Mouse (Mus musculus) c-Kit-negative CD71-positive TER-119-positive erythroid progenitor cells, embryonic 14.5 days (primary cell): Measurements from ENCODE around the gene Cd79b.
"Not testable (repeated sequence)": the region's sequence is repeated elsewhere in the genome, so short reads cannot be mapped to it uniquely, and the experiment has no call there.

Experiments used
- DNase-seq: peaks from one replicate; pipeline ENCODE4 v3.0.0-alpha.2; 2013; ENCODE audit warnings: low read depth, low spot score

Cd79b gene

DNA sequence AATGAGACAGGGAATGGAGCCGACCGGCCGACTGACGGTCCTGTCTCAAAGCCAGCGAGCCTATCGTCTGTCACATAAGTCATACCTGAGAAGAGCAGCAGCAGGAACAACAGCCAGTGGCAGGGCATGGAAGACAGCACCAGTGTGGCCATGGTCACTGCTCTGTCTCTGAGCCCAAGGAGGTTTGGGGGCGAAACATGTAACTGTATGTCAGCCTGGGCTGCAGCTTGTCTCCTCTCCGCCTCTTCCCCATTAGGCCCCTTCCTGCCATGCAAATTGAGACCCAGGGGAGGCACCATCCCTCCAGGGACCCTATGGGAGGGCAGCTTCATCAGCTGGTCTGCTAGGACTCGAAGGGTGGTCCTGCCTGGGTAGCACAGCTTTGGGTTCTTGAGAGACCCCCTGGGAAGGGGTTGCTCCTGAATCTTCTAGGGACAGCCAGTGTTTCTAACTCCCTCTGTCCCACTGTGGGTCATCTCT, at the start of gene Cd79b:
TSS of gene Cd79b (minus strand) at position 430 of the 480 bp plus-strand sequence.
- DNase-seq, result no peak

GRCm38 (mm10) chr11:106359350-106359749, 44.8 kb upstream of the Cd79b start:
- no peak for DNase-seq

DNA sequence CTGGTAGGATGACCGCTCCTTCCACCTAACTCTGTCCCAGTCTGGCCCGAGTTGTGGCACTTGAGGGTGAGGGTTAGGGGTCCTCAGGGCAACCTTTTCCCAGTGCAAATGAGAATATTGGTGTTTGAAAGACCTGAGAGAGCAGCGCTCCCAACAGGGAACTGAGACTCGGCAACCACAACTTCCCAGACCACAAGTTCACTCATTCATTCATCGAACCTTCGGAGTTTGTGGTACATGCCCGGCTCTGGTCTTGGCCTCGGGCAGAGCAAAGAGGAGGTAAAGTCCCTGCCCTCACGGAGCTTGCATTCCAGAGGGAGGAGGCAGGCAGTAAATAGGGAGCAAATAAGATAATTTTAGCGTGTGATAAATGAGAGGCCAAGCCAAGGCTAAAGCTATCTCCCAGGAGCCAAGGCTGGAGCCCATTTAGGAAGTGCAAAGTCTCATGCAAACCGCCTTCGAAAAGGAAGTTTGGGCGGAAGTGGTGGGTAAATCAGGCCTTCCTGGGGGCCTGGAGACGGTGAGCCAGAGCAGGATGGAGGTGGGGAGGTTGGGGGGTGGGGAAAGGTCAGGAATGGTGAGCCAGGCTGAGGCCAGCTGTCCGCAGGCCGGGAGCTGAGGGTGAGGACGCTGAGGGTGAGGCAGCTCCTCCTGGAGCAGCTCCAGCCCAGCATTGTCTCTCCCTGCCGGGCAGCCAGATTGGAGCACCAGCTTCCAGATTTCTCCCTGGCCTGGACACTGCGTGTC, 41.0 kb upstream of the Cd79b start:
- no peak for DNase-seq

DNA sequence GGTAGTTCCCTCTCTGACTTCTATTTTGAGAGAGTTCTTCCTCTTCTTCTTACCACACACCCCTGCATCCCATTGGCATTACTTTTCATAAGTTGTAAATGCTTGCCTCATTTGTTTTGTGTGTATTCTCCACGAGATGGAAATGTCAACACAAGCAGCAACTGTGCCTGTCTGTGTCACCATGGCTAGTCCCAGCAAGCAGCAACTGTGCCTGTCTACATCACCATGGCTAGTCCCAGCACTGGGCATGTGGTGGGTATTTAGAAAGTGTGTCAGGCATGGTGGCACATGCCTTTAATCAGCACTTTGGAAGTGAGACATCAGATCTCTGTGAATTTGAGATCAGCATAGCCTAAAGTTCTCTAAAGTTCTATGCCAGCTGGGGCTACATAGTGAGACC, 39.6 kb upstream of the Cd79b start:
- no peak for DNase-seq

GRCm38 (mm10) chr11:106353188-106353587, 38.6 kb upstream of the Cd79b start, which contains the start of gene Scn4a:
Gene Scn4a (minus strand): TSS chr11:106353288.
- no peak for DNase-seq

- no peak for DNase-seq
Observed at GRCm38 (mm10) chr11:106351941-106352340, 37.4 kb upstream of the Cd79b start.

- no peak for DNase-seq
Observed at GRCm38 (mm10) chr11:106351253-106351652, 36.7 kb upstream of the Cd79b start.

DNA sequence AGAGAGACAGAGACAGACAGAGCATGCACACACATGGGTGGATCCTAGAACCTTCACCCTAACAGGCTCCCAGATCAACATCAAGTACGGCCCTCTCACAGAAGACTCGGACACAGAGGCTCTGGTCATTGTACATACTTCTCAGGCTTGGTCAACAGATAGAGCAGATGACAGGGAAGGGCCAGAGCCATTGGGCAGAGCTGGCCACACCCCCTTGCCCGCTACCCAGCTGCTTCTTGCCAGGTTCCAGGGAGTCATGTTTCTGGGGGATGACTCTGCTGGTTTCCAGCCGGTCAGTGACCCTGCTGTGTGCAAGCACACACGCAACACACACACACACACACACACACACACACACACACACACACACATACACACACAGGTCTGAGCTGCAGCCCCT, 36.3 kb upstream of the Cd79b start:
- DNase-seq, result no peak

DNA sequence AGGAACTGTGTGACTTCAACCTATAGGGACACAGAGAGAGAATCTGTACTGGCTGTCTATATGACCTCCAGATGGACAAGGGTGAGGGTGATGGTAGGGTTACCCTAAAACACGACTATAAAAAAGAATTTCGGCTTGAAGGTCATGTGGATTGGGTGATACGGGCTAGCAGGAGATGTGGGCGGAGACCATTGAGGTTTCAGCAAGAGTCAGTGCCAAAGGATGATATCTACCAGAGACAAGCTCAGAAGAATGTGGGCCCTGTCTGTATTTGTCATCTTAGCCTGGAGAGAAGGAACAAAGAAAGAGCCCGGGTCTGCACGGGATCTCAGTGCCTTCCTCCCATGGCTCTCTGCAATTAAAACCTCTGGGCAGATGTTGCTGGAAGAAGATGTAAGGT, 35.2 kb upstream of the Cd79b start:
- no peak for DNase-seq

- no peak for DNase-seq
Observed at GRCm38 (mm10) chr11:106344910-106345309, 30.3 kb upstream of the Cd79b start.

DNA sequence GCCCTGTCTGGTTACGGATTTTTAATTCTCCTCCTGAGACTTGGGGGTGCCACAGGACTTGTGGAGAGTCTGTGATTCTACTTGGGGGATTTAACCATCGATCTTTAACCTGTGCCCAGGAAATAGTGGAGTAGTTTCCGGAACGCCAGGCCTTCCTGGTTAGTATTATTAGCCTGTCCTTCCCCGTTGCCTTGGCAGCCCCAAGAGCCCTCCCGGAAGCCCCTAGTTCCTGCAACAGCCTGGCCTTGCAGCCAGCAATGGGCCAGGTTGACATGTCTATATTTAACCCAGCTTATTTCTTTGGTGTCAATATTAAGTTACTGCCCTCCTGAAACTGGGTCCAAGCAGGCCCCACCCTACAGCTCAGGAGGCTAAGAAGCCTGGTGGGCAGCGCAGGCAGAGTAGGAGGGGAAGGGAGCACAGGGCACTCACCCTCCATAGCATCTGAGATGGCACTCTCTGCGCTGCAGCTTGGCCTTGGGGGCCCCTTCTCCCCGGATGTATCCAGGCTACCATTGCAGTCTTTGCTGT, 26.5 kb upstream of the Cd79b start:
- DNase-seq, result no peak

DNA sequence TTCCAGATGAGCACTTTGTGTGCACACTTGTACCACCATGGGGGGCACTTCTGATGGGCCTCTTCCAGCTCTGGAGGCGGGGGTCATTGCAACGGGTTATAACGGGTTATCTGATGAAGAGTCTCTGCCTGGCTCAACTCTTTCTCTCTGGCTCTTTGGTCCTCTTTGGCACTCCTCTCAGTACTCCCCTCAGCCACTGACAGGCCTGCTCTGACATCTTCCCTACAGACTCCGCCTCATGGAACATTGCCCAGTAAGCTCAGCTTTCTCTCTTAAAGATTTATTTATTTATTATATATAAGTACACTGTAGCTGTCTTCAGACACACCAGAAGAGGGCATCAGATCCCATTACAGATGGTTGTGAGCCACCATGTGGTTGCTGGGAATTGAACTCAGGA, 24.8 kb upstream of the Cd79b start:
- not testable (repeated sequence) for DNase-seq

DNA sequence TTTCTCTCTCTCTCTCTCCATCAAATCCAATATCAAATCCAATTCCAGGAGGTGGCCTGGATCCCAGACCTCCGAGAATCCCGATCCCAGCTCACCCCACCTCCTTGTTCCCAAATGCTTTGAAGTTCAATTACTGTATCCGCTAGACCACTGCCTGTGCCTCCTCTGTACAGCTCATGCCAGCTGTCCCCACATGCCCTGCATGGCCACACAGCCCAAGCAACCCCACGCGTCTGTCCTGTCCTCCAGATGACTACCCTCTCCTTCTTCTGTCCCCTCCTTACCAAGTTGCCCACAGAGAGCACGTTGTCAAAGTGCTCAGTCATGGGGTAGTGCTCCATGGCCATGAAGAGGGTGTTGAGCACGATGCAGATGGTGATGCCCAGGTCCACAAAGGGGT, 24.3 kb upstream of the Cd79b start:
- DNase-seq, result no peak

GRCm38 (mm10) chr11:106338029-106338428, 23.5 kb upstream of the Cd79b start:
- DNase-seq, result no peak

- DNase-seq, result no peak
Observed at GRCm38 (mm10) chr11:106334066-106334465, 19.5 kb upstream of the Cd79b start.

GRCm38 (mm10) chr11:106332458-106332857, 17.9 kb upstream of the Cd79b start:
- no peak for DNase-seq

- no peak for DNase-seq
Observed at GRCm38 (mm10) chr11:106329682-106330081, 15.1 kb upstream of the Cd79b start.

GRCm38 (mm10) chr11:106329128-106329527, 14.6 kb upstream of the Cd79b start:
- no peak for DNase-seq

DNA sequence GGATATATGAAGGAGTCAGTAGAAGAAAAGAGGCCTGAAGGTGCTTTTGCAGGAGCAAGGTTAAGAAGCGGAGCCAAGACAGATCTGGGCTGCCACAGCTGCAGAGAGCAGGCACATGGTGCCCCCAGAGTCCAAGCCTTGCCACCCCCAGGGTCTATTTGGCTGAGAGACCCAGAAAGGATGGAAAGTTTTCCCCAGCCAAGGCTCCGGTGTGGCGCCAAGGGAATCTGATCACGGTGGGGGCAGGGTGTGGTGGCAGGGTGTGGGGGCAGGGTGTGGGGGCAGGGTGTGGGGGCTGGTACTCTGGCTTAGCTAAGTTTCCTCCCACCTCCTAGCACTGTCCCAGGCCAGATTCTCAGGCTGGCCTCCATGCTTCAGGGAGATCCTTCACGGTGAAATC, 14.0 kb upstream of the Cd79b start:
- no peak for DNase-seq

DNA sequence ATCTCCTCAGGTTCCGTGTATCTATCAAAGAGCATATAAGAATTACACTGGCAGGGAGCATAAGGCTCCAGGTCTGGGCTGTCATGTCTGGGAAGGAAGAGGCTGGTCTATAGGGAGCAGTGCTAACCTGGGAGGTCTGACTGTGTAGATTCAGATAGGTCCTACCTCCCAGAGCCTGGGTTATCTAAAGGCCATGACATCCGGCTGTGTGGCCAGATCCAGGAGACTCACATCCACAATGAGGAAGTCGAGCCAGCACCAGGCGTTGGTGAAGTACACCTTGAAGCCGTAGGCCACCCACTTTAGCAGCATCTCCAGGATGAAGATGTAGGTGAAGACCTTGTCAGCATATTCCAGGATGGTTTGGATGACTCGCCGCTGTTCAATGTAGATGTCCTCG, 11.9 kb upstream of the Cd79b start:
- DNase-seq, result no peak

- DNase-seq, result no peak
Observed at GRCm38 (mm10) chr11:106325566-106326206, 11.1 kb upstream of the Cd79b start.

DNA sequence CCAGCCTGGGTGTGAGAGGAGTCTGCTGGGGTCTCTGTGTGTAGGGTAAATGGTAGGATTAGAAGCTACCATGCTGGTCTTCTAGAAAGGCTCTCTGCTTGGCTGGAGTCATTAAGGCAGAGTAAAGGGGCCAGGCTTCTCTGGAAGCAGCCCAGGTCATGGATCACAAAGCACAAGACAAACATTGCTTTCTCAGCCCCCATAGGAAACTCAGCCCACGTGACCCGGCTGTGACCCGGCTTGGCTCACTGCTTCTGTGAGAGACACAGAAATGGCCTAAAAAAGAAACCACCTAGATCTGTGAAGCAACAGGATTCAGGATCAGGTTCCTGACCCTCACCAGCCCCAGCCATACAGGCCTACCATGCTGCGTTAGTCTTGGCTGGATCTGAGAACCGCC, 10.3 kb upstream of the Cd79b start:
- DNase-seq, result no peak
